Mouse (Mus musculus) heart, adult 11 months (tissue): Measurements from ENCODE around the gene Fmo1.
"Not testable (repeated sequence)": the region's sequence is repeated elsewhere in the genome, so short reads cannot be mapped to it uniquely, and the experiment has no call there.

Source experiments
- DNase-seq: peaks from one replicate; pipeline ENCODE4 v3.0.0; 2022

The Fmo1 gene

GRCm38 (mm10) chr1:162785222-162785621, 81.2 kb downstream of the Fmo1 start:
- DNase-seq = no peak

GRCm38 (mm10) chr1:162783669-162784248, 82.7 kb downstream of the Fmo1 start:
- DNase-seq = no peak

- not testable (repeated sequence) for DNase-seq
Measured at GRCm38 (mm10) chr1:162781035-162781434, 85.4 kb downstream of the Fmo1 start.
